Mouse (Mus musculus) limb, embryonic 14.5 days (tissue): ENCODE results near the gene Them7. TPM values are rescaled to one million over a fixed set of nuclear protein-coding genes. Genes with fewer than 3 reads are reported as not detected.

Source experiments
- ATAC-seq: fragments of 200-750 bp; cut with Nextera tagmentation; 2 replicates; pipeline ENCODE4 v1.8.0; 2017; ENCODE audit warnings: low read depth, moderate number of reproducible peaks, moderate TSS enrichment; ENCODE audit not compliant: low FRiP score
- DNase-seq: peaks from one replicate; pipeline ENCODE4 v3.0.0-alpha.2; 2015; ENCODE audit warnings: low spot score
- H3K27ac ChIP-seq: fragments of 300-500 bp; sonication (generic); replicated peaks from 2 replicates; pipeline ENCODE4 v1.5.1; 2014; ENCODE audit warnings: low read depth, mild to moderate bottlenecking, low read length, moderate library complexity, mixed read lengths
- H3K27me3 ChIP-seq: fragments of 300-500 bp; sonication (generic); 2 replicates; pipeline ENCODE4 v1.6.1; 2014; ENCODE audit warnings: low read length, mixed read lengths; ENCODE audit not compliant: control insufficient read depth, insufficient read depth
- H3K36me3 ChIP-seq: fragments of 300-500 bp; sonication (generic); 2 replicates; pipeline ENCODE4 v1.6.1; 2014; ENCODE audit warnings: mild to moderate bottlenecking, low read length, moderate library complexity, mixed read lengths; ENCODE audit not compliant: control insufficient read depth, insufficient read depth
- H3K4me1 ChIP-seq: fragments of 300-500 bp; sonication (generic); 2 replicates; pipeline ENCODE4 v1.6.1; 2014; ENCODE audit warnings: antibody characterized with exemption, low read length, mixed read lengths; ENCODE audit not compliant: control insufficient read depth, insufficient read depth
- H3K4me2 ChIP-seq: fragments of 300-500 bp; sonication (generic); replicated peaks from 2 replicates; pipeline ENCODE4 v1.6.1; 2014; ENCODE audit warnings: low read depth, mild to moderate bottlenecking, low read length, moderate library complexity; ENCODE audit not compliant: severe bottlenecking
- H3K4me3 ChIP-seq: fragments of 300-500 bp; sonication (generic); replicated peaks from 2 replicates; pipeline ENCODE4 v1.5.1; 2014; ENCODE audit warnings: low read length
- H3K9ac ChIP-seq: fragments of 300-500 bp; sonication (generic); 2 replicates; pipeline ENCODE4 v1.6.1; 2014; ENCODE audit warnings: mild to moderate bottlenecking, low read depth, low read length, moderate library complexity; ENCODE audit not compliant: severe bottlenecking
- H3K9me3 ChIP-seq: fragments of 300-500 bp; sonication (generic); 2 replicates; pipeline ENCODE4 v1.6.1; 2016; ENCODE audit warnings: low read length; ENCODE audit not compliant: control insufficient read depth
- POLR2A ChIP-seq: fragments of 200-500 bp; IDR thresholded peaks from 2 replicates; pipeline ENCODE4 v1.8.0; 2012; ENCODE audit warnings: inconsistent platforms, mild to moderate bottlenecking, moderate library complexity, borderline replicate concordance; ENCODE audit not compliant: insufficient read depth, insufficient read length; ENCODE audit errors: extremely low read depth
- WGBS: fragments of 180-500 bp; shearing (Covaris S2); extraction: QIAGEN DNeasy Blood & Tissue Kit; methylation state at CpG from one replicate; pipeline ENCODE4 v1.1.7; 2014; 5-methylcytosine and 5-hydroxymethylcytosine counted together
- polyA plus RNA-seq, 2 experiments: library from polyadenylated mRNA; depleted of rRNA in 1 of 2; stranded (reverse) in 1 of 2; unstranded in 1 of 2; fragments of >200 nt; fragmentation: Nextera tagmentation in 1 of 2; extraction: Ambion mirVana in 1 of 2; gene quantifications; 2 replicates each; pipeline versions ENCODE4 v1.2.1 to v1.2.3; 2012 to 2014

The Them7 gene
- polyA plus RNA-seq, 2 experiments, result 0.63 to 0.94 TPM

- no peak overlapping the region for H3K4me3 ChIP-seq
- H3K4me2 ChIP-seq, result no peak overlapping the region
- ATAC-seq (no peak), DNase-seq (no peak)
- no peaks in the 10 kb centered on the region for H3K4me1 ChIP-seq
- H3K9ac ChIP-seq, result no peak overlapping the region
- H3K27me3 ChIP-seq, result no peaks in the 10 kb centered on the region
- no peaks in the 10 kb centered on the region for H3K9me3 ChIP-seq
- H3K27ac ChIP-seq, result no peak overlapping the region
- WGBS, result 84% methylated on average over 3 of the region's 3 CpGs
- no peak for TF ChIP-seq POLR2A
- H3K36me3 ChIP-seq, result peaks cover 54% of the 10 kb centered on the region
Observed at GRCm38 (mm10) chr2:105384998-105385397, 160.9 kb downstream of the Them7 start.

DNA sequence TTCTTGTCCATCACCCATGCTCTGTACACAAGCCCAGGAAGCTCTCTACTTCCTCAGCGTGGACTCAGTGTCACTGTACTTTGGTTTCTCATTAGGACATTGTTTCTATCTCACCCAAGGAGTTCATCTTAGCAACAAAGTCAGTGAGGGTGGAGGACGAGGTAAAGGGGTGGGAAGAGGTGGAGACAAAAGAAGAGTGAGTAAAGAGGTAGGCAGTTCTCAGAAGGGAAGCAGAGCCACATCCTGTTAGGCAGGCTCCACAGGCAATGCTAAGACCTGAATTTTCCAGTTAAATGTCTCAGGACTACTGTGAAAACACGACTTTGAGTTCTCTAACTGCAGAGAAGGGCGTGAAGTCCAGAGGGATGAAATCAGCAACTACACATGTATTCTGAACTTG is 162.3 kb downstream of the Them7 start:
- DNase-seq, result no peak
- 79% methylated on average over 4 of the region's 4 CpGs for WGBS
- Histone ChIP-seq H3K4me1 (no peaks in the 10 kb centered on the region), H3K27ac (no peak overlapping the region), H3K4me3 (no peak overlapping the region), H3K36me3 (peaks cover 68% of the 10 kb centered on the region), H3K9me3 (no peaks in the 10 kb centered on the region), H3K9ac (no peak overlapping the region), H3K4me2 (no peak overlapping the region), H3K27me3 (no peaks in the 10 kb centered on the region)
- ATAC-seq, result no peak
- TF ChIP-seq POLR2A, result no peak

- 89% methylated on average over 17 of the region's 17 CpGs for WGBS
Observed at GRCm38 (mm10) chr2:105389007-105389890, 165.1 kb downstream of the Them7 start.

DNA sequence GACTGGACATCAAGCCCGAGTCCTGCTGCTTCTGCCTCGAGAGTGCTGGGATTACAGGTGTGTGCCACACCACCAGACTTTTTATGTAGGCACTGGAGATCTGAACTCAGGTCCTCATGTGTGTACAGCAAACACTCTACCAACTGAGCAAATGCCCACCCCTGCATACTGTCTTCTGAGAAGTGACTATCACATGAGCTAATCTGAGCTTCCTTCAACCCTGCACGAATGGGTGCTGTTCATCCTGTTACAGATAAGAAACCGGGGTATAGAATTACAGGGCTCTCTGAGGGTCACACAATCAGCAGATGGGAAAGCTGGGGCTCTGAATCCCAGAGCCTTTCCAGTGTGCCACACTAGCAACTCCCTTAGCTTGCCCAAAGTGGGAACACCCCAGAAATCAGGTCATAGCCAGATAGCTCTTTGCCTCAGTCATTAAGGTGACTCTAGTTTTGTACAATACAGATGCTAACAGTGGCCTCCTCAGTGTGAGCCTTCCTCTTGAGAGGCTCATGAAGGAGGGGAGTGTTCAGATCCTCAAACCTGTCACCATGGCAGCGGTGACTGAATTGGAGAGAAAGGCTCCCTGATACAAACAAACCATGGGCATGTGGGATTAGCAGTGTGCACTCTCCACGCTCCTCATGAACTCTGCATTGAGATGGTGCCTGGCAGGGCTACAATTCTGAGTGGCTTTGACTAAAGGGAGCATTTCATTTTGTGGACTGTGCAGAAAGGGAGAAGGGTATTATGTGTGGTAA is 166.7 kb downstream of the Them7 start:
- H3K27me3 ChIP-seq, result no peaks in the 10 kb centered on the region
- no peak overlapping the region for H3K9ac ChIP-seq
- 88% methylated on average over 6 of the region's 6 CpGs for WGBS
- no peaks in the 10 kb centered on the region for H3K9me3 ChIP-seq
- ATAC-seq (no peak), DNase-seq (no peak)
- no peak overlapping the region for H3K27ac ChIP-seq
- no peak for TF ChIP-seq POLR2A
- H3K4me3 ChIP-seq, result no peak overlapping the region
- H3K4me1 ChIP-seq, result no peaks in the 10 kb centered on the region
- H3K36me3 ChIP-seq, result peaks cover 88% of the 10 kb centered on the region
- no peak overlapping the region for H3K4me2 ChIP-seq

More at GRCm38 (mm10) chr2:105389007-105389890, 165.1 kb downstream of the Them7 start:
- peaks cover 96% of the 10 kb centered on the region for H3K36me3 ChIP-seq
- no peak overlapping the region for H3K27ac ChIP-seq
- H3K9ac ChIP-seq, result no peak overlapping the region
- no peak for TF ChIP-seq POLR2A
- no peak for ATAC-seq
- H3K4me2 ChIP-seq, result no peak overlapping the region
- no peak overlapping the region for H3K4me3 ChIP-seq
- H3K9me3 ChIP-seq, result no peaks in the 10 kb centered on the region
- no peaks in the 10 kb centered on the region for H3K27me3 ChIP-seq
- DNase-seq, result no peak
- H3K4me1 ChIP-seq, result no peaks in the 10 kb centered on the region

- H3K4me1 ChIP-seq, result no peaks in the 10 kb centered on the region
- H3K27me3 ChIP-seq, result no peaks in the 10 kb centered on the region
- H3K9me3 ChIP-seq, result no peaks in the 10 kb centered on the region
- 90% methylated on average over 4 of the region's 4 CpGs for WGBS
- DNase-seq (no peak), ATAC-seq (no peak)
- H3K36me3 ChIP-seq, result peaks cover 82% of the 10 kb centered on the region
- H3K4me2 ChIP-seq, result no peak overlapping the region
- no peak overlapping the region for H3K9ac ChIP-seq
- H3K4me3 ChIP-seq, result no peak overlapping the region
- TF ChIP-seq POLR2A, result no peak
- no peak overlapping the region for H3K27ac ChIP-seq
Observed at GRCm38 (mm10) chr2:105391414-105391784, 167.3 kb downstream of the Them7 start.
